Mouse (Mus musculus) midbrain, embryonic 12.5 days (tissue): ENCODE results near the gene Tmem268. TPM values are rescaled to one million over a fixed set of nuclear protein-coding genes. Genes with fewer than 3 reads are reported as not detected.

ENCODE experiments used
- ATAC-seq: fragments of 200-750 bp; cut with Nextera tagmentation; 2 replicates; pipeline ENCODE4 v1.8.0; 2017; ENCODE audit warnings: low read depth, moderate TSS enrichment, moderate library complexity; ENCODE audit not compliant: low FRiP score
- H3K27ac ChIP-seq: fragments of 300-500 bp; sonication (generic); replicated peaks from 2 replicates; pipeline ENCODE4 v1.5.1; 2016; ENCODE audit warnings: mild to moderate bottlenecking
- H3K27me3 ChIP-seq: fragments of 300-500 bp; sonication (generic); 2 replicates; pipeline ENCODE4 v1.6.1; 2016; ENCODE audit warnings: mild to moderate bottlenecking
- H3K36me3 ChIP-seq: fragments of 300-500 bp; sonication (generic); 2 replicates; pipeline ENCODE4 v1.6.1; 2016
- H3K4me1 ChIP-seq: fragments of 300-500 bp; sonication (generic); 2 replicates; pipeline ENCODE4 v1.6.1; 2016
- H3K4me2 ChIP-seq: fragments of 300-500 bp; sonication (generic); replicated peaks from 2 replicates; pipeline ENCODE4 v1.6.1; 2016; ENCODE audit warnings: mild to moderate bottlenecking, moderate library complexity
- H3K4me3 ChIP-seq: fragments of 300-500 bp; sonication (generic); 2 replicates; pipeline ENCODE4 v1.5.1; 2016; ENCODE audit warnings: mild to moderate bottlenecking
- H3K9ac ChIP-seq: fragments of 300-500 bp; sonication (generic); replicated peaks from 2 replicates; pipeline ENCODE4 v1.6.1; 2016; ENCODE audit warnings: mild to moderate bottlenecking, moderate library complexity
- H3K9me3 ChIP-seq: fragments of 300-500 bp; sonication (generic); 2 replicates; pipeline ENCODE4 v1.6.1; 2016; ENCODE audit warnings: mild to moderate bottlenecking
- WGBS: fragments of 180-500 bp; shearing (Covaris S2); methylation state at CpG from one replicate; pipeline ENCODE4 v1.1.7; 2016; 5-methylcytosine and 5-hydroxymethylcytosine counted together
- polyA plus RNA-seq: library from polyadenylated mRNA; unstranded; fragments of >200 nt; fragmentation: Nextera tagmentation; extraction: Ambion mirVana; gene quantifications from 2 replicates; pipeline ENCODE4 v1.2.1, GENCODE M21; 2016

Tmem268 gene
- polyA plus RNA-seq, 1 experiment from 2014 or later: 4.8 TPM

GRCm38 (mm10) chr4:63557124-63558059 is 1.2 kb upstream of the Tmem268 start:
- H3K27me3 ChIP-seq: peaks cover 21% of the 10 kb centered on the region
- H3K4me2 ChIP-seq: peak overlapping the region; percentile 83
- peaks cover 15% of the 10 kb centered on the region for H3K36me3 ChIP-seq
- no peak overlapping the region for H3K27ac ChIP-seq
- H3K9ac ChIP-seq: no peak overlapping the region
- ATAC-seq: no peak
- peaks cover 34% of the 10 kb centered on the region for H3K4me1 ChIP-seq
- WGBS: 19% methylated on average over 16 of the region's 16 CpGs
- H3K4me3 ChIP-seq: 0 out of 2 replicates have a peak overlapping the region, but pooled peaks have one; percentile 71
- no peaks in the 10 kb centered on the region for H3K9me3 ChIP-seq

DNA sequence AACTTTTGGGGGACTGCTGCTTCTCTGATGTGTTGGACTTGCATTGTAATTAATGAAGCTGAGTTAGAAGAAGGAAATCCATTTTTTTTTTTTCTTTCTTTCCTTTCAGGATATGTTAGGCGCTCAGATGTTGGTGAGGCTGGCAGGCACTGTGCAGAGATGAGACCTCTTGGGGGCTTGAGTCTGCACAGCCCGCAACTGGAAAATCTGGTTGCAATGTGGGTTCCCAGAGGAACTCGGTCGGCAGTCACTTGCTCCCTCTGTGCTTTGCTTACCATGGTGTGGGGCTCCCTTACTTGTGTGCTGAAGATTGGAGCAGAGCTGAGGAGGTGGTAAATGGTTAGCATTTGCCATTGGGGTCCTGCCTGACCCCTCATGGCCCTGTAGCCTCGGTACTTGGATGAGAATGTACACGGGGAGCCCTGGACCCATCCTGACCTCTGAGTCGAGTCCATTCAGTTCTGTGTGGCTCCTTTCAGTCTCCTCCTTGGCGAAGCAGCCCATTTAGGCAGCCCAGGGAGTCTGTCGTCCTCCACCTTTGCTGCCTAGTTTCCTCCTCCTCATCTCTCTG is 631 bp downstream of the Tmem268 start:
- Histone ChIP-seq H3K4me2 (peak overlapping the region; percentile 83), H3K9ac (peak overlapping the region; percentile 81), H3K27me3 (peaks cover 21% of the 10 kb centered on the region), H3K9me3 (no peaks in the 10 kb centered on the region), H3K36me3 (0 out of 2 replicates have a peak, but pooled peaks cover 7% of the 10 kb centered on the region), H3K27ac (no peak overlapping the region), H3K4me1 (peaks cover 32% of the 10 kb centered on the region), H3K4me3 (peak overlapping the region; percentile 71)
- ATAC-seq: peak; percentile 24
- WGBS: 40% methylated on average over 9 of the region's 9 CpGs

GRCm38 (mm10) chr4:63560079-63560478 is 1.5 kb downstream of the Tmem268 start:
- peaks cover 28% of the 10 kb centered on the region for H3K4me1 ChIP-seq
- H3K9me3 ChIP-seq: no peaks in the 10 kb centered on the region
- ATAC-seq: no peak
- no peak overlapping the region for H3K4me3 ChIP-seq
- H3K9ac ChIP-seq: no peak overlapping the region
- no peak overlapping the region for H3K27ac ChIP-seq
- WGBS: 50% methylated on average over 8 of the region's 8 CpGs
- H3K27me3 ChIP-seq: peaks cover 21% of the 10 kb centered on the region
- 0 out of 2 replicates have a peak, but pooled peaks cover 2% of the 10 kb centered on the region for H3K36me3 ChIP-seq
- no peak overlapping the region for H3K4me2 ChIP-seq

DNA sequence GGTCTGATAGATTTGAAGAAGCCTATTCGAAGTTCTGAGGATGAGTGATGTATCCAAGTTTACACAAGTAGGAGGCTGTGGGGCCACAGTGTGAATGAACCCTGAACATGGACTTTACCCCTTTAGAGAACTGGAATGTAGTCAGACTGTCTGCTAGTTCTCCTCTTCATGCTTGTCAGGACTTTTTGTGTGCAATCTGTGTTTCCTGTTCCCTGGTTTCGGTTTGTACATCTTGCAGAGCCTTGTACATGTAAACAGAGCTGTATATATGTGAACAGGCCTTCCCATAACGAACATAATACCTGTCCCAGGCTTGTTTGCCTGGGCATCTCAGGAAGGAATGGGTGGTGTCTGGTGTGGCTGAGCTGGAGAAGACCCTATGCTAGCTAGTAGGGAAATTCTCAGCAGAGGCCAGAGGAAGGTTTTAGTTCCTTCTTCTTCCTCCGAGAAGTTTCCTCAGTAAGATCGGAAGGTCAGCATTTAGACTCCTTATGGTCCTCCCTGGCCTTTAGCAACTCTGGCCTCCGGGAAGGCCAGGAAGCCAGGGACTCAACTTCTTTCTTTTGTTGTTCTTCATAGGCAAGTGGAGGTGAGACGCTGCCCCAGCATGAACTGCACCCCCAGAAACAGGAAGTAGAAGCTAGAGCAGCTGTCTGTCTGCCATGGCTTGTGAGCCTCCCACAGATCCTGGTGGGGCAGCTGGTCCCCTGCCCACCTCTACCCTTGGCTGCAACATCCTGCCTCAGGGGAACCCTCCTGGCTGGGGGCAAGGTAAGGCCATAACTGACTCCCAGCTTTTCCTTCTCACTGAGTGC is 3.5 kb downstream of the Tmem268 start:
- H3K9me3 ChIP-seq: no peaks in the 10 kb centered on the region
- H3K27ac ChIP-seq: no peak overlapping the region
- H3K4me2 ChIP-seq: no peak overlapping the region
- H3K4me1 ChIP-seq: peaks cover 26% of the 10 kb centered on the region
- 80% methylated on average over 7 of the region's 7 CpGs for WGBS
- no peaks in the 10 kb centered on the region for H3K36me3 ChIP-seq
- peaks cover 13% of the 10 kb centered on the region for H3K27me3 ChIP-seq
- no peak for ATAC-seq
- H3K4me3 ChIP-seq: no peak overlapping the region
- no peak overlapping the region for H3K9ac ChIP-seq

DNA sequence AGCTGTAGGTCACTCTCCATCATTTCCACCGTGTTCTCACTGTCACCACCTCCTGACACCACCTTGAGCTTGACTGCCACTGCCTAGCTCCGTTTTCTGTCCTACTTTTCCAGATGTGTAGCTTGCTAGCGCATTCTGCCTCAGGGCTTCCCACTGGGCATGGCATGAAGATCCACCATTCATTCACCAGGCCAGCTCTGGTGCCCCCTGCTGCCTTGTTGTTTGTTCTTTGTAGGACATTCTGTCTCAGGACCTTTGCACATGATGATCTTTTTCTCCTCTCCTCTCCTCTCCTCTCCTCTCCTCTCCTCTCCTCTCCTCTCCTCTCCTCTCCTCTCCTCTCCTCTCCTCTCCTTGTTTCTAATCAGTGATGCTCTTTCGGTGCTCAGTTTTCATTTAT is 4.2 kb downstream of the Tmem268 start:
- H3K36me3 ChIP-seq: no peaks in the 10 kb centered on the region
- H3K4me3 ChIP-seq: no peak overlapping the region
- H3K27ac ChIP-seq: no peak overlapping the region
- H3K4me1 ChIP-seq: peaks cover 19% of the 10 kb centered on the region
- ATAC-seq: no peak
- H3K9me3 ChIP-seq: no peaks in the 10 kb centered on the region
- whole genome bisulfite sequencing: 87% methylated on average over 4 of the region's 4 CpGs
- no peak overlapping the region for H3K9ac ChIP-seq
- H3K4me2 ChIP-seq: no peak overlapping the region
- 0 out of 2 replicates have a peak, but pooled peaks cover 6% of the 10 kb centered on the region for H3K27me3 ChIP-seq

- Histone ChIP-seq H3K4me3 (no peak overlapping the region), H3K9ac (no peak overlapping the region), H3K27ac (no peak overlapping the region), H3K36me3 (no peaks in the 10 kb centered on the region), H3K4me1 (peaks cover 10% of the 10 kb centered on the region; the same call in 1 of the 2 replicates), H3K27me3 (no peaks in the 10 kb centered on the region), H3K9me3 (no peaks in the 10 kb centered on the region), H3K4me2 (no peak overlapping the region)
- WGBS: 86% methylated on average over 10 of the region's 10 CpGs
- no peak for ATAC-seq
These were observed 9.3 kb downstream of the Tmem268 start for GRCm38 (mm10) chr4:63567712-63568390.

DNA sequence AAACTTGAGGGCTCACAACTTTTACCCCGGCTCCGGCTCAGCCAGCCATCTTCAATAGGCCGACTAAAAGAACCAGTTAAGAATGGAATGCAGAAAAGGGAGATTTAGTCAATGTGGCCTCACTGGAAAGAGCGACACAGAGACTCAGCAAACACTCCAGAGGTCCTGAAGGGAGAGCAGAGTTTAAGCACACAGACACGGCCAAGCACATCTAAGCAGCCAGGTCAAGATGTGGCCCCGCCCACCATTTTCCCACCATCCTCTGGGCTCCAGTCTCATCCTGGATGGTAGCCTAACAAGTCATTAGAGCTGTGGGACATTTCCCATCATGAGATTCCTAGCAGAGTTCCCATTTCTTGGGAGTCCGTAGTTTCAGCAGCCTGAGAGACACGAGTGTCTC is 10.7 kb downstream of the Tmem268 start:
- H3K4me3 ChIP-seq: no peak overlapping the region
- no peaks in the 10 kb centered on the region for H3K27me3 ChIP-seq
- no peak overlapping the region for H3K4me2 ChIP-seq
- H3K9me3 ChIP-seq: no peaks in the 10 kb centered on the region
- no peaks in the 10 kb centered on the region for H3K36me3 ChIP-seq
- no peak overlapping the region for H3K9ac ChIP-seq
- WGBS: 74% methylated on average over 8 of the region's 8 CpGs
- no peak for ATAC-seq
- peaks cover 10% of the 10 kb centered on the region; the same call in 1 of the 2 replicates for H3K4me1 ChIP-seq
- no peak overlapping the region for H3K27ac ChIP-seq

GRCm38 (mm10) chr4:63570208-63570781 is 11.7 kb downstream of the Tmem268 start:
- H3K4me3 ChIP-seq: no peak overlapping the region
- no peaks in the 10 kb centered on the region for H3K27me3 ChIP-seq
- no peak overlapping the region for H3K27ac ChIP-seq
- H3K4me2 ChIP-seq: no peak overlapping the region
- no peaks in the 10 kb centered on the region for H3K9me3 ChIP-seq
- no peaks in the 10 kb centered on the region for H3K36me3 ChIP-seq
- H3K9ac ChIP-seq: 0 out of 2 replicates have a peak overlapping the region, but pooled peaks have one; percentile 15
- WGBS: 19% methylated on average over 7 of the region's 7 CpGs
- ATAC-seq: no peak
- H3K4me1 ChIP-seq: peaks cover 10% of the 10 kb centered on the region; the same call in 1 of the 2 replicates

DNA sequence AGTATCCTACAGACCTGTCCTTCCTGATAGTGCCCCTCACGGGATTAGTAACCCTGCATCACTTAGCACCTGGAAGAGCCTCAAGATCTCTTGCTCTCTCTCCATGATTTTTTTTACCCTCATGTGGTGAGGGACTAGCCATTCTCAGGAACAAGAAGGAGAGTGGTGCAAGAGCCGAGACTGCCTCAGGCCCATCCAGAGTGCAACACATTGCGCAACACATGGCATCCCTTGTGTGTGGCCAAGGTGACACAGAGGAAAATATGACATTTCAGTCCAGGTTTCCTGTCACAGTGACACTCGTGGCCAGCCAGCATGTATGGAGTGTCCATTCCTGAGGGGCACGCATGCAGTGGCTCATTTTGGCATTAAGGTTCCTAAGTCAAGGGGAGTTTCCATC is 14.0 kb downstream of the Tmem268 start:
- Histone ChIP-seq H3K9ac (no peak overlapping the region), H3K27ac (no peak overlapping the region), H3K4me3 (no peak overlapping the region), H3K36me3 (no peaks in the 10 kb centered on the region), H3K4me2 (no peak overlapping the region), H3K9me3 (peaks cover 3% of the 10 kb centered on the region; the same call in 1 of the 2 replicates), H3K4me1 (peaks cover 10% of the 10 kb centered on the region; the same call in 1 of the 2 replicates), H3K27me3 (no peaks in the 10 kb centered on the region)
- no peak for ATAC-seq
- WGBS: 90% methylated on average over 5 of the region's 5 CpGs

GRCm38 (mm10) chr4:63579649-63580048 is 21.1 kb downstream of the Tmem268 start:
- 70% methylated on average over 14 of the region's 14 CpGs for WGBS

DNA sequence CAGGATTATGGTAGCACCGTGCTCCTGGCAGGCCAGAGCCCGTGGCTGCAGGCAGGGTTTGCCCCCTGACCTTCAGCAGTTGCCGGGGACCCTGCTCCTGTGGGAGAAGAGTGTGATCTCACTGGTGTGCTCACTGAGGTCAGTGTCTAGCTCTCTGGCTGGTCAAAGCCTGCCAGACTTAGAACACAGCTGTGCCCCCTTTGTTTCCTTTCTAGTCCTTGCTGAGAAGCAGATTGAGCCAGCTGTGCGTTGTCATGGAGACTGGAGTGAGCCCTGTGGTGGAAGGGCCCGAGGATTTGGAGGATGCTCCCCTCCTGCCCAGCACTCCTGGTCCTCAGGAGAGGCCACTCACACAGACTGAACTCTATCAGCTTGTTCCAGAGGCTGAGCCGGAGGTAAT is 21.5 kb downstream of the Tmem268 start:
- Histone ChIP-seq H3K4me1 (peaks cover 10% of the 10 kb centered on the region), H3K36me3 (no peaks in the 10 kb centered on the region), H3K9ac (no peak overlapping the region), H3K27me3 (no peaks in the 10 kb centered on the region), H3K9me3 (peaks cover 5% of the 10 kb centered on the region; the same call in 1 of the 2 replicates), H3K27ac (peak overlapping the region; percentile 65), H3K4me3 (no peak overlapping the region), H3K4me2 (no peak overlapping the region)
- 12% methylated on average over 6 of the region's 6 CpGs for WGBS
- peak; percentile 85 for ATAC-seq

More at GRCm38 (mm10) chr4:63579649-63580048, 21.1 kb downstream of the Tmem268 start:
- Histone ChIP-seq H3K27me3 (no peaks in the 10 kb centered on the region), H3K9ac (no peak overlapping the region), H3K27ac (peak overlapping the region; percentile 65), H3K36me3 (no peaks in the 10 kb centered on the region), H3K4me2 (no peak overlapping the region), H3K4me1 (peaks cover 10% of the 10 kb centered on the region), H3K4me3 (no peak overlapping the region), H3K9me3 (peaks cover 5% of the 10 kb centered on the region; the same call in 1 of the 2 replicates)
- peak; percentile 31 for ATAC-seq
